Mouse (Mus musculus) heart, adult 11 months (tissue): ENCODE data around the gene Hax1.
A peak's percentile ranks its signal among the peaks of the same experiment; 100 is the strongest.

Experiments
- DNase-seq: peaks from one replicate; pipeline ENCODE4 v3.0.0; 2022

The Hax1 gene

GRCm38 (mm10) chr3:89998612-89999054 lies at the start of gene Hax1:
TSS of gene Hax1 (minus strand) at chr3:89998780.
- DNase-seq, result peak; percentile 99

- no peak for DNase-seq
Measured at GRCm38 (mm10) chr3:90036263-90036662, 37.7 kb upstream of the Hax1 start.

- DNase-seq, result no peak
Measured at GRCm38 (mm10) chr3:90034653-90035052, 36.1 kb upstream of the Hax1 start.

GRCm38 (mm10) chr3:90016626-90017025 lies 18.0 kb upstream of the Hax1 start:
- DNase-seq, result no peak

GRCm38 (mm10) chr3:90010291-90010690 lies 11.7 kb upstream of the Hax1 start:
- no peak for DNase-seq

GRCm38 (mm10) chr3:90004091-90004796 lies 5.7 kb upstream of the Hax1 start:
- no peak for DNase-seq

- DNase-seq, result no peak
Measured at GRCm38 (mm10) chr3:89999830-90000229, 1.2 kb upstream of the Hax1 start.

GRCm38 (mm10) chr3:89999090-89999489 lies 510 bp upstream of the Hax1 start:
- no peak for DNase-seq

GRCm38 (mm10) chr3:89997791-89998495 lies 637 bp downstream of the Hax1 start:
- no peak for DNase-seq

GRCm38 (mm10) chr3:89994807-89995515 lies 3.6 kb downstream of the Hax1 start:
- DNase-seq, result peak; percentile 51

GRCm38 (mm10) chr3:89987822-89988221 lies 10.8 kb downstream of the Hax1 start:
- peak; percentile 35 for DNase-seq

- DNase-seq, result peak; percentile 25
Measured at GRCm38 (mm10) chr3:89987211-89987610, 11.4 kb downstream of the Hax1 start.

- DNase-seq, result no peak
Measured at GRCm38 (mm10) chr3:89982426-89982825, 16.2 kb downstream of the Hax1 start.

GRCm38 (mm10) chr3:89976859-89977258 lies 21.7 kb downstream of the Hax1 start:
- no peak for DNase-seq

GRCm38 (mm10) chr3:89968509-89968908 lies 30.1 kb downstream of the Hax1 start:
- DNase-seq, result peak; percentile 79

- no peak for DNase-seq
Measured at GRCm38 (mm10) chr3:89966946-89967345, 31.6 kb downstream of the Hax1 start.

- DNase-seq, result peak; percentile 89
Measured at GRCm38 (mm10) chr3:89965972-89966371, 32.6 kb downstream of the Hax1 start.

- peak; percentile 87 for DNase-seq
Measured at GRCm38 (mm10) chr3:89965557-89965956, 33.0 kb downstream of the Hax1 start.

- DNase-seq, result peak; percentile 98
Measured at GRCm38 (mm10) chr3:89963926-89964739, 34.4 kb downstream of the Hax1 start.

GRCm38 (mm10) chr3:89963221-89963763 lies 35.3 kb downstream of the Hax1 start, which contains the start of gene Atp8b2:
TSS of gene Atp8b2 (minus strand) at chr3:89963508.
- DNase-seq, result peak; percentile 98

- DNase-seq, result no peak
Measured at GRCm38 (mm10) chr3:89962751-89963220, 35.8 kb downstream of the Hax1 start.
